Mouse (Mus musculus): ENCODE measurements at regions not wholly inside any gene's neighbourhood (a gene's known extent, or its start where the extent isn't known, plus 50 kb on each side); places are given as distances from the start of the nearest gene placed in this dataset.
"Not testable (repeated sequence)": the region's sequence is repeated elsewhere in the genome, so short reads cannot be mapped to it uniquely, and the experiment has no call there.

DNA sequence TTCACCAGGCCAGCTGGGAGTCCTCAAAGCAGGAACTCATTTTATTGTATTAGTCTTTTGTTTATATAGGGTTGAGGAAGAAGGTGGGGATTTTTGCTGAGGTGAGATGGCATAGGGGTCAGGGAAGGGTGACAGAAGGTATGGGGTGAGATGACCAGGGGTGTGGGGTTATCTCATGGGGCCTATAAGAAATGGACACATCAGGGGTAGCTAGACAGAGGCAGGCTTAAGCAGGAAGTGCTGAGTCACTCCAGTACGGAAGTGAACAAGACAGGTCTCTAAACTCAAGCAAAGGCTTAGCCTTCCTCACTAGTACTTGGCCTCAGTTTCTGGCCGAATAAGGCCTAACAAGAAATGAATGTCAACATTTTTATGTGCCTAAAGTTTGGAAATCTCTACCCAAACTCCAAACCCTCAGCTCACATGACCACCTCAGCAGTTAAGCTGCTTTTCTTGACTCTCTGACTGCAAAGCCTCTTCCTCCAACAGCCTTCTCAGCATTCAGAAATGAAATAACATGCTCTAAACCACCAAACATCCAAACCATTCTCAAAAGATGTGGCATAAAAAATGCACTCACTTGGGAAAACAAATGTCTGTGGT lies 86.9 kb upstream of the Pdk4 start:
- H3K4me3 ChIP-seq (replicated peaks; ENCODE audit: control insufficient read depth, low read depth, low read length) = no peak overlapping the region
- TF ChIP-seq POLR2A (IDR thresholded peaks at IDR 0.05; ENCODE audit: borderline replicate concordance, control insufficient read depth, low read depth, low read length) (no peak), CTCF (IDR thresholded peaks at IDR 0.05; ENCODE audit: control insufficient read depth, insufficient read depth, low read length) (no peak)
- H3K27ac ChIP-seq (ENCODE audit: control insufficient read depth, insufficient read depth, low read depth, low read length, poor library complexity) = no peak overlapping the region
- 32% methylated on average over 2 of the region's 2 CpGs for WGBS
- no peaks in the 10 kb centered on the region for H3K4me1 ChIP-seq (ENCODE audit: control insufficient read depth, insufficient read depth, low read length)

DNA sequence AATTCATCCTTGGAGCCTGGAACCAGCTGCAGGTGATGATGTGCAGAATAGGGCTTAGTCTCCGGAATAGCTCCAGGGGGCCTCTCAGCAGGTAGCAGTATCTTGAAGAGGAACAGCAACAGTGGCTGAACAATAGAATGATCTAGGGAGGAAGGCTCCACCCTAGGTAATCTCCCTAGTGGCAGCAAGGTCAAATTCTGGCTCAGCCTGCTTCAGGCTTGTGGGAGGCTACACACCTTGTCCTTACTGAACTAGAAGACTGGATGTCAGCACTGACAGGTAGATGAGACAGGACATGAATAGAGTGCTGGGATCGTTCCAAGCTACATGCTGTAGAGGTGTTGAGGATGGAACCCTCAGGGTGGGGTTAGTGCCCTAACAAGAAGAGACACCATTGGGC lies 80.8 kb upstream of the Pdk4 start:
- H3K4me1 ChIP-seq (ENCODE audit: control insufficient read depth, insufficient read depth, low read length); H3K4me3 ChIP-seq (replicated peaks; ENCODE audit: control insufficient read depth, low read depth, low read length); H3K27ac ChIP-seq (ENCODE audit: control insufficient read depth, insufficient read depth, low read depth, low read length, poor library complexity): not testable (repeated sequence)
- WGBS = 79% methylated on average over 2 of the region's 2 CpGs

DNA sequence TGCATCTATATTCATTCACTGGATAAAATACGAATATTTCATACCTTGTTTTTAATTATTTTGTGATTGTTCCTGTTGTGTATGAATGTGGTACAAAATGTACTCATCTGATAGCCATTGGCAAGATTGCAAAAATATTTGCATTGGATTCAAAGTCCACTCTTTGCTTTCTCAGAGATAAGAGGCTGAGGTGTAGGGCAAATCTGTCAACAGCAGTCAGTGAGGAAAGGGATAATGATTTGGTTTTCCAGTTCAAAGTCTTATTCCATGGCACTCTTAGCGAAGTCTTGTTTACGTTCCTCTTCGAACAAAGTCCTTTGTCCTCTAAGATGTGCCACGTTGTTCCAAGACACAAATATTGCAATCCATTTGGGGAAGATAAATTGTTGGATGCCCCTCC lies 70.5 kb upstream of the Pdk4 start:
- H3K27ac ChIP-seq (ENCODE audit: control insufficient read depth, insufficient read depth, low read depth, low read length, poor library complexity) = no peak overlapping the region
- TF ChIP-seq CTCF (IDR thresholded peaks at IDR 0.05; ENCODE audit: control insufficient read depth, insufficient read depth, low read length) (no peak), POLR2A (IDR thresholded peaks at IDR 0.05; ENCODE audit: borderline replicate concordance, control insufficient read depth, low read depth, low read length) (no peak)
- H3K4me3 ChIP-seq (replicated peaks; ENCODE audit: control insufficient read depth, low read depth, low read length) = no peak overlapping the region
- WGBS = 78% methylated on average over 5 of the region's 5 CpGs
- no peaks in the 10 kb centered on the region; the same call in 1 of the 2 replicates for H3K4me1 ChIP-seq (ENCODE audit: control insufficient read depth, insufficient read depth, low read length)

DNA sequence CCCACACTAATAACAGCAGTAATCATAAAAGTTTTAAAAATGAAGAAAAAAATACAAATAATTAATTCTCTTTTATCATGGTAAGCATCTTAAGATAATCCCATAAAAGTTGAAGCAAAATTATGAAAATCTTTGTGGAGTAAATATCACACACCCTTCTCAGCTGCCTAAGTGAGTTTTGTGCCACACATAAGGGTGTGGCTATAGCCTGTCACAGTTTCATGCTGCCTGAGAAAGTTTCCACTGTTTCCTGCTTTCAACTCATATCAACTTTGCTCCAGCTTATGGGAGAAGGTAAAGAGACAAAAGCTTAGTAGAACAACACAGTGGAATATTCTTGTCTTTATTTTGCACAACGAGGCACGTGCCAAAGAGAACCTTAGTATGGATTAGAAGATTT lies 68.9 kb upstream of the Pdk4 start:
- WGBS = 74% methylated on average over 2 of the region's 2 CpGs
- no peak overlapping the region for H3K27ac ChIP-seq (ENCODE audit: control insufficient read depth, insufficient read depth, low read depth, low read length, poor library complexity)
- H3K4me1 ChIP-seq (ENCODE audit: control insufficient read depth, insufficient read depth, low read length) = no peaks in the 10 kb centered on the region; the same call in 1 of the 2 replicates
- no peak overlapping the region for H3K4me3 ChIP-seq (replicated peaks; ENCODE audit: control insufficient read depth, low read depth, low read length)
- no peak for TF ChIP-seq CTCF (IDR thresholded peaks at IDR 0.05; ENCODE audit: control insufficient read depth, insufficient read depth, low read length)
- TF ChIP-seq POLR2A (IDR thresholded peaks at IDR 0.05; ENCODE audit: borderline replicate concordance, control insufficient read depth, low read depth, low read length) = no peak

DNA sequence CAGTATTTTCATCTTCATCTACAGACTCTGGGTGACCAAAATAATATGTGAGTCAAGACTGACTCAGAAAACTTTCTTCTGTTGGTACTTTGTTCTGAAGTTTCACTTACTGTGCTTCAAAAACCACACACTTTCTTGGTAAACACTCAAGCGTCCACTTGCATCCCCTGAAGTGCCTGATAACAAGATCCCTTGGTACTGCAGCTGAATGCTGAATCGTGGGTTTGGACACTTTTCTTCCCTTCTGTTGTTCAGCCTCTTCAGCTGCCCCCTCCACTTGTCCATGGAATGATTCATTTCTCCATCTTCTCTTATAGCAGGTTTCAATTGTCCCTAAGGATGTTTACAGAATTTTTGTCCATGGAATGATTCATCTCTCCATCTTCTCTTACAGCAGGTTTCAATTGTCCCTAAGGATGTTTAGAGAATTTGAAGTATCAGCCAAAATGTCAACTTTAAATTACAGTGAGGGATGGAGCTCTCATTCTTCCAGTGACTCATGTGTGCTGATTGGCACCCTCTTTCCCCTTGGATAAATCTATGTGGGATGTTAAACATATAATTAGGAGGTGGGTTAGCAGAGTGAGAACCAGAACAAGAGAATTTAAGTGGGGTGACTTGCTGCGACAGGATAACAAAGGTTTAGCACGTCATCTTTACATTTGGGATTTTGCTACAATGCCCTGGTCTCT lies 57.7 kb upstream of the Pdk4 start:
- H3K27ac ChIP-seq (ENCODE audit: control insufficient read depth, insufficient read depth, low read depth, low read length, poor library complexity) = no peak overlapping the region
- H3K4me3 ChIP-seq (replicated peaks; ENCODE audit: control insufficient read depth, low read depth, low read length) = no peak overlapping the region
- WGBS = 50% methylated on average over 4 of the region's 4 CpGs
- no peak for TF ChIP-seq POLR2A (IDR thresholded peaks at IDR 0.05; ENCODE audit: borderline replicate concordance, control insufficient read depth, low read depth, low read length)
- no peak for TF ChIP-seq CTCF (IDR thresholded peaks at IDR 0.05; ENCODE audit: control insufficient read depth, insufficient read depth, low read length)
- no peaks in the 10 kb centered on the region for H3K4me1 ChIP-seq (ENCODE audit: control insufficient read depth, insufficient read depth, low read length)

DNA sequence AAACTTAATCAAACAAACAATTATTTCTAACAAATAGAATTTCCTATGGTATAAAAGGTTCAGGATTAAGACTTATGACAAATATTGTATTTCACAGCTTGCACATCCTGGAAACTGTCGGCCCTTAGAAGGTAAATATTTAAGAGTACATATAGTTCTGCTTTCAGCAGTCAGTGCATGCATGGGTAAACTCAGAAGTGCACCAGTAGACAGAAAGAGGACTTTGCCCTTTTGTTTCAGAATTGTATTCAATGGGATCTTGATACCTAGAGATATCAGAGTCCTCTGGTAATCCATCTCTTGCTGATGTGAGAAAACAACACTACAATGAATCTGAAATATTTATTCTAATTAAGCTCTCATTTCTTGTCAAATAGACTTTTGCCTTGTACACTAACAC lies 54.0 kb upstream of the Pdk4 start:
- Histone ChIP-seq H3K4me3 (replicated peaks; ENCODE audit: control insufficient read depth, low read depth, low read length) (no peak overlapping the region), H3K4me1 (ENCODE audit: control insufficient read depth, insufficient read depth, low read length) (no peaks in the 10 kb centered on the region), H3K27ac (ENCODE audit: control insufficient read depth, insufficient read depth, low read depth, low read length, poor library complexity) (no peak overlapping the region)
- WGBS = 75% methylated on average over 1 of the region's 1 CpGs
- TF ChIP-seq CTCF (IDR thresholded peaks at IDR 0.05; ENCODE audit: control insufficient read depth, insufficient read depth, low read length) (no peak), POLR2A (IDR thresholded peaks at IDR 0.05; ENCODE audit: borderline replicate concordance, control insufficient read depth, low read depth, low read length) (no peak)
